Mouse (Mus musculus): Measurements from ENCODE around the gene Epc2.

DNA sequence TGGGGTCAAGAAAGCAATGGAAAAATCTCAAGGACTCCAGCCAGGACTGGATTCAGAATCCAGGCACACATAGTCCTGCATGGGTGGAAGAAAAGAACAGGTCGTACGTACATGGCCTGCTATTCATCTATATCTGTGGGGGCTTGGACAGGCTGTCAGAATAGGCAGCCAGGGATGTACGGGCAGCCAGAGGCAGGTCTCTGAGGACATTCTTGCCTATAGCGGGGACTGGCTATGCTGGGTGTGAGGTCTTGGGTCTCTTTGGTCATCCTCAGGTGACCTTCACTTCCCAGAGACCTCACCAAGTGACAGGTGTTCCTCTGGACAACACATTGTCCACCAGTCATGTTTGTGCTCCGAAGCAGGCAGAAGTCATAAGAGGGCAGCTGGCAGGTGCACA, 131.3 kb downstream of the Epc2 start:
- TF ChIP-seq POU5F1 (IDR thresholded peaks at IDR 0.05; ENCODE audit: borderline replicate concordance, low read length) = no peak
- TF ChIP-seq CTCF (conservative IDR thresholded peaks at IDR 0.05; ENCODE audit: low read length) = no peak

Data from E14TG2a.4 (cell line).